Mouse (Mus musculus): ENCODE data around the gene Tmem128.

Gene Tmem128

GRCm38 (mm10) chr5:38260107-38260682 is at the start of gene Tmem128:
TSS of gene Tmem128 (plus strand) at chr5:38260185.
- DNase-seq (ENCODE audit: low read depth, low spot score), result peak; percentile 49

- no peak for DNase-seq (ENCODE audit: low read depth, low spot score)
Measured at GRCm38 (mm10) chr5:38211691-38212090, 48.3 kb upstream of the Tmem128 start.

- no peak for DNase-seq (ENCODE audit: low read depth, low spot score)
Measured at GRCm38 (mm10) chr5:38213009-38213408, 47.0 kb upstream of the Tmem128 start.

- DNase-seq (ENCODE audit: low read depth, low spot score), result peak; percentile 24
Measured at GRCm38 (mm10) chr5:38219771-38220307, 40.1 kb upstream of the Tmem128 start.

GRCm38 (mm10) chr5:38220328-38220912 is 39.6 kb upstream of the Tmem128 start, which contains the start of the genes Zbtb49 and Lyar:
TSS of gene Zbtb49 (minus strand) at chr5:38220457.
TSS of gene Lyar (plus strand) at chr5:38220470.
- DNase-seq (ENCODE audit: low read depth, low spot score), result peak; percentile 91

GRCm38 (mm10) chr5:38235422-38235821 is 24.6 kb upstream of the Tmem128 start:
- DNase-seq (ENCODE audit: low read depth, low spot score), result peak; percentile 49

- no peak for DNase-seq (ENCODE audit: low read depth, low spot score)
Measured at GRCm38 (mm10) chr5:38236627-38237026, 23.4 kb upstream of the Tmem128 start.

- DNase-seq (ENCODE audit: low read depth, low spot score), result no peak
Measured at GRCm38 (mm10) chr5:38240727-38241472, 19.1 kb upstream of the Tmem128 start.

GRCm38 (mm10) chr5:38241473-38241834 is 18.5 kb upstream of the Tmem128 start:
- no peak for DNase-seq (ENCODE audit: low read depth, low spot score)

- no peak for DNase-seq (ENCODE audit: low read depth, low spot score)
Measured at GRCm38 (mm10) chr5:38241966-38242365, 18.0 kb upstream of the Tmem128 start.

- no peak for DNase-seq (ENCODE audit: low read depth, low spot score)
Measured at GRCm38 (mm10) chr5:38255195-38255594, 4.8 kb upstream of the Tmem128 start.

GRCm38 (mm10) chr5:38255644-38256043 is 4.3 kb upstream of the Tmem128 start:
- no peak for DNase-seq (ENCODE audit: low read depth, low spot score)

GRCm38 (mm10) chr5:38256551-38256950 is 3.4 kb upstream of the Tmem128 start:
- no peak for DNase-seq (ENCODE audit: low read depth, low spot score)

- no peak for DNase-seq (ENCODE audit: low read depth, low spot score)
Measured at GRCm38 (mm10) chr5:38258034-38258772, 1.8 kb upstream of the Tmem128 start.

- no peak for DNase-seq (ENCODE audit: low read depth, low spot score)
Measured at GRCm38 (mm10) chr5:38258773-38259146, 1.2 kb upstream of the Tmem128 start.

- DNase-seq (ENCODE audit: low read depth, low spot score), result no peak
Measured at GRCm38 (mm10) chr5:38259455-38260106, 404 bp upstream of the Tmem128 start.

- no peak for DNase-seq (ENCODE audit: low read depth, low spot score)
Measured at GRCm38 (mm10) chr5:38270942-38271341, 11.0 kb downstream of the Tmem128 start.

GRCm38 (mm10) chr5:38273831-38274230 is 13.8 kb downstream of the Tmem128 start:
- no peak for DNase-seq (ENCODE audit: low read depth, low spot score)

- DNase-seq (ENCODE audit: low read depth, low spot score), result no peak
Measured at GRCm38 (mm10) chr5:38275771-38276170, 15.8 kb downstream of the Tmem128 start, which contains the start of gene Otop1. TSS of gene Otop1 (plus strand) at chr5:38275972.

GRCm38 (mm10) chr5:38276451-38276850 is 16.5 kb downstream of the Tmem128 start:
- DNase-seq (ENCODE audit: low read depth, low spot score), result no peak
